Mouse (Mus musculus): ENCODE measurements around the gene Msln.

GRCm38 (mm10) chr17:25773549-25774120 is 19.5 kb upstream of the Msln start, which contains the start of gene Narfl:
- peak; percentile 90 for TF ChIP-seq CTCF (IDR thresholded peaks at IDR 0.05; ENCODE audit: borderline replicate concordance, insufficient read depth, low read length)
- TF ChIP-seq POLR2A (IDR thresholded peaks at IDR 0.05; ENCODE audit: low read depth, low read length), result peak; percentile 88

Measured in embryonic fibroblast, embryonic 13.5 days (primary cell).